Mouse (Mus musculus) adrenal gland, postnatal 0 days (tissue): Measurements from ENCODE around the gene Fut1. TPM values are rescaled to one million over a fixed set of nuclear protein-coding genes. Genes with fewer than 3 reads are reported as not detected.

Experiments
- polyA plus RNA-seq: library from polyadenylated mRNA; unstranded; fragments of >200 nt; fragmentation: Nextera tagmentation; extraction: Ambion mirVana; gene quantifications from 2 replicates; pipeline ENCODE4 v1.2.1, GENCODE M21; 2015

Fut1 gene
- polyA plus RNA-seq, result 0.17 TPM in 1 of 2 replicates, not detected in the other

GRCm38 (mm10) chr7:45617042-45617695 is at the start of gene Fut1:
TSS of gene Fut1 (plus strand) at chr7:45617289.

GRCm38 (mm10) chr7:45570103-45570741 is 46.9 kb upstream of the Fut1 start, which contains the start of gene Bcat2:
TSS of gene Bcat2 (plus strand) at chr7:45570153.

GRCm38 (mm10) chr7:45621443-45621842 is 4.4 kb downstream of the Fut1 start, which contains the start of gene Izumo1:
TSS of gene Izumo1 (plus strand) at chr7:45621811.

GRCm38 (mm10) chr7:45627261-45627660 is 10.2 kb downstream of the Fut1 start, which contains the start of gene Rasip1:
TSS of gene Rasip1 (plus strand) at chr7:45627488.

GRCm38 (mm10) chr7:45639561-45640027 is 22.5 kb downstream of the Fut1 start, which contains the start of gene Mamstr:
TSS of gene Mamstr (plus strand) at chr7:45639977.

GRCm38 (mm10) chr7:45666161-45666560 is 49.1 kb downstream of the Fut1 start, which contains the start of gene Fut2:
TSS of gene Fut2 (minus strand) at chr7:45666394.

Other genes starting within 250 kb of the Fut1 start
- 3.1 and 3.2 TPM in 2 replicates for gene Lin7b, start 246.7 kb upstream of the Fut1 start, polyA plus RNA-seq
- gene Snrnp70, start 221.5 kb upstream of the Fut1 start, polyA plus RNA-seq, result 67.6 and 113 TPM in 2 replicates
- 0.06 and 0.09 TPM in 2 replicates for gene Kcna7, start 211.6 kb upstream of the Fut1 start, polyA plus RNA-seq
- 0.44 and 0.46 TPM in 2 replicates for gene Ntf5, start 203.6 kb upstream of the Fut1 start, polyA plus RNA-seq
- not detected in 2 replicates for gene Lhb, start 196.5 kb upstream of the Fut1 start, polyA plus RNA-seq
- gene Gys1, start 182.4 kb upstream of the Fut1 start, polyA plus RNA-seq, result 7.8 and 11.6 TPM in 2 replicates
- gene Ruvbl2, start 179.2 kb upstream of the Fut1 start, polyA plus RNA-seq, result 45.5 and 60.2 TPM in 2 replicates
- 4,437 and 5,089 TPM in 2 replicates for gene Ftl1, start 157.4 kb upstream of the Fut1 start, polyA plus RNA-seq
- gene Bax, start 150.4 kb upstream of the Fut1 start, polyA plus RNA-seq, result 172 and 189 TPM in 2 replicates
- 0.33 and 0.91 TPM in 2 replicates for gene Tulp2, start 135.4 kb upstream of the Fut1 start, polyA plus RNA-seq
- gene Gm45808, start 130.5 kb upstream of the Fut1 start, polyA plus RNA-seq, result 0.35 and 0.77 TPM in 2 replicates
- gene Dhdh, start 128.5 kb upstream of the Fut1 start, polyA plus RNA-seq, result 9.9 and 22.7 TPM in 2 replicates
- gene Nucb1, start 106.9 kb upstream of the Fut1 start, polyA plus RNA-seq, result 163 and 205 TPM in 2 replicates
- 25.5 and 32.7 TPM in 2 replicates for gene Ppp1r15a, start 91.0 kb upstream of the Fut1 start, polyA plus RNA-seq
- gene Plekha4, start 91.0 kb upstream of the Fut1 start, polyA plus RNA-seq, result 8.4 and 12.0 TPM in 2 replicates
- gene Hsd17b14, start 62.4 kb upstream of the Fut1 start, polyA plus RNA-seq, result 1.1 and 3.2 TPM in 2 replicates
- gene Bcat2, start 47.1 kb upstream of the Fut1 start, polyA plus RNA-seq, result 58.9 and 92.5 TPM in 2 replicates
- 0.57 and 1.8 TPM in 2 replicates for gene Fgf21, start 1.8 kb upstream of the Fut1 start, polyA plus RNA-seq
- gene Izumo1, start 4.5 kb downstream of the Fut1 start, polyA plus RNA-seq, result 0.21 and 0.27 TPM in 2 replicates
- gene Rasip1, start 10.2 kb downstream of the Fut1 start, polyA plus RNA-seq, result 7.4 and 12.5 TPM in 2 replicates
- gene Mamstr, start 22.7 kb downstream of the Fut1 start, polyA plus RNA-seq, result 5.8 and 7.0 TPM in 2 replicates
- 0.12 and 0.36 TPM in 2 replicates for gene Fut2, start 49.1 kb downstream of the Fut1 start, polyA plus RNA-seq
- gene Ntn5, start 66.7 kb downstream of the Fut1 start, polyA plus RNA-seq, result 0.25 TPM in 1 of 2 replicates, not detected in the other
- 0.14 and 0.33 TPM in 2 replicates for gene Sec1, start 77.1 kb downstream of the Fut1 start, polyA plus RNA-seq
- gene Car11, start 82.6 kb downstream of the Fut1 start, polyA plus RNA-seq, result 8.4 and 17.6 TPM in 2 replicates
- 40.4 and 69.7 TPM in 2 replicates for gene Dbp, start 87.8 kb downstream of the Fut1 start, polyA plus RNA-seq
- 795 and 838 TPM in 2 replicates for gene Rpl18, start 98.2 kb downstream of the Fut1 start, polyA plus RNA-seq
- gene Sphk2, start 100.7 kb downstream of the Fut1 start, polyA plus RNA-seq, result 13.2 and 16.9 TPM in 2 replicates
- 0.14 and 0.47 TPM in 2 replicates for gene Fam83e, start 103.9 kb downstream of the Fut1 start, polyA plus RNA-seq
- not detected in 2 replicates for gene Spaca4, start 108.5 kb downstream of the Fut1 start, polyA plus RNA-seq
- 1.4 and 2.0 TPM in 2 replicates for gene Lmtk3, start 166.4 kb downstream of the Fut1 start, polyA plus RNA-seq
- gene Sult2b1, start 167.4 kb downstream of the Fut1 start, polyA plus RNA-seq, result 0.54 and 0.91 TPM in 2 replicates
- 89.1 and 99.9 TPM in 2 replicates for gene Cyth2, start 197.3 kb downstream of the Fut1 start, polyA plus RNA-seq
- 0.36 and 0.38 TPM in 2 replicates for gene Kcnj14, start 207.5 kb downstream of the Fut1 start, polyA plus RNA-seq
- 17.5 and 26.8 TPM in 2 replicates for gene Grwd1, start 213.7 kb downstream of the Fut1 start, polyA plus RNA-seq